In the genomic region with DNA sequence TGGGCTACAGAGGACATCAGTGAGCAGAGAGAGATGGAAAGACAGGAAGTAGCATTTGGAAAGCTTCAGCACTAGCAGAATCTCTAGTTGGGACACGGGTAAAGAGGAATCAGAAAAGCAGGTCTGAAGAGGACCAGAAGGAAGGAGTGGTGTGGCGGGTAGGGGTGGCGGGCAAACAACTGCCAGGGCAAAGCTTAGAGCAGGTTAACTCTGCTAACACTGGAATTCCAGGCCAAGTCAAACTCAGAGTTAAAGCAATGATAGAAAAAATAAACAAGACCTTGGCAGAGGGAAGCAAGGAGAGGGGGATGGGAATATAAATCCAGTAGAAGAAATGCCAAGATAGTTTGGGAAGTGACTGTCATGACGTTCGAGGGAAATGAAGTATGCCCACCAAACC, we compare ENCODE assay signal across 27 mouse cellular contexts.
DNase-seq lines count a peak whose midpoint lies in the region; ATAC-seq and TF ChIP-seq lines count a peak whose summit lies in the region.
"Had no signal": no experiment of that assay in that cellular context is flagged by ENCODE, and none has a peak within 500 bp of the region (broad histone marks: within the 10 kb centered on the region; RNA-seq: fewer than 3 reads in every experiment).

No protein-coding gene starts in this region.

- no peak for TF ChIP-seq POLR2A in lung, adult 2 months (IDR thresholded peaks at IDR 0.05; ENCODE audit: borderline replicate concordance, extremely low read depth, low read depth, low read length)

- 16% methylated on average over 5 of the region's 5 CpGs for WGBS in lung, adult 2 months
- 28% methylated on average over 5 of the region's 5 CpGs for WGBS in stomach, postnatal 0 days
- 80% methylated on average over 5 of the region's 5 CpGs for WGBS in midbrain, embryonic 11.5 days
- WGBS in kidney, embryonic 15.5 days, result 62% methylated on average over 5 of the region's 5 CpGs

- H3K4me3 ChIP-seq in lung, adult 2 months (replicated peaks; ENCODE audit: extremely low read depth, low read depth, low read length), result no peak overlapping the region
- no peak overlapping the region for H3K4me3 ChIP-seq in stomach, postnatal 0 days (ENCODE audit: low read depth, low read length)
- no peak overlapping the region for H3K4me3 ChIP-seq in midbrain, embryonic 11.5 days (ENCODE audit: low read depth, low read length)
- H3K4me3 ChIP-seq in kidney, embryonic 15.5 days (replicated peaks), result no peak overlapping the region
- H3K4me3 ChIP-seq: gastrocnemius, adult 2 months; heart, adult 2 months; heart, embryonic 13.5 days; intestine, embryonic 15.5 days; limb, embryonic 12.5 days; liver, embryonic 12.5 days; midbrain, embryonic 12.5 days; neural tube, embryonic 13.5 days had no signal

- TF ChIP-seq EP300 in stomach, postnatal 0 days (optimal IDR thresholded peaks at IDR 0.05), result no peak

- H3K9me3 ChIP-seq in stomach, postnatal 0 days (ENCODE audit: control insufficient read depth, low read length), result no peaks in the 10 kb centered on the region
- H3K9me3 ChIP-seq in midbrain, embryonic 11.5 days (ENCODE audit: control insufficient read depth, low read length), result no peaks in the 10 kb centered on the region
- H3K9me3 ChIP-seq in kidney, embryonic 15.5 days (replicated peaks), result no peaks in the 10 kb centered on the region
- H3K9me3 ChIP-seq: heart, embryonic 13.5 days; intestine, embryonic 15.5 days; liver, embryonic 12.5 days; midbrain, embryonic 12.5 days; neural tube, embryonic 13.5 days had no signal

- DNase-seq in heart, adult 11 months, result peak; percentile 83
- DNase-seq in heart, adult 9 months (ENCODE audit: low spot score in 2 of 2), result no peak
- DNase-seq in lung, adult 2 months, result peak; percentile 15
- DNase-seq in lung, postnatal 10 days, result peak; percentile 13
- DNase-seq in stomach, postnatal 0 days (ENCODE audit: low spot score), result peak; percentile 42
- DNase-seq in midbrain, embryonic 11.5 days (ENCODE audit: low spot score, missing footprints), result no peak
- DNase-seq in thymus, adult 18-20 months, result no peak
- DNase-seq: adrenal gland, postnatal 36 days; cerebellum, adult 2 months; cerebellum, postnatal 14 days; gastrocnemius, adult 2 months; gastrocnemius, postnatal 36 days; heart, adult 2 months; heart, postnatal 10 days; kidney, adult 2 months; kidney, postnatal 14 days; layer of hippocampus, adult 9-11 months; liver, postnatal 0 days had no signal

- H3K36me3 ChIP-seq in stomach, postnatal 0 days (ENCODE audit: control insufficient read depth, insufficient read depth, low read length), result no peaks in the 10 kb centered on the region
- H3K36me3 ChIP-seq in midbrain, embryonic 11.5 days (ENCODE audit: control insufficient read depth, insufficient read depth, low read length), result no peaks in the 10 kb centered on the region
- no peaks in the 10 kb centered on the region for H3K36me3 ChIP-seq in kidney, embryonic 15.5 days
- H3K36me3 ChIP-seq: heart, embryonic 13.5 days; intestine, embryonic 15.5 days; limb, embryonic 12.5 days; liver, embryonic 12.5 days; midbrain, embryonic 12.5 days; neural tube, embryonic 13.5 days had no signal

- TF ChIP-seq CTCF in lung, adult 2 months (IDR thresholded peaks at IDR 0.05; ENCODE audit: insufficient read depth, low read length), result no peak
- TF ChIP-seq CTCF in stomach, postnatal 0 days (IDR thresholded peaks at IDR 0.05; ENCODE audit: low read depth), result no peak

- H3K4me2 ChIP-seq in stomach, postnatal 0 days (replicated peaks; ENCODE audit: low read depth), result no peak overlapping the region
- H3K4me2 ChIP-seq in midbrain, embryonic 11.5 days, result no peak overlapping the region
- H3K4me2 ChIP-seq in kidney, embryonic 15.5 days, result no peak overlapping the region
- H3K4me2 ChIP-seq: heart, embryonic 13.5 days; intestine, embryonic 15.5 days; limb, embryonic 12.5 days; liver, embryonic 12.5 days; midbrain, embryonic 12.5 days; neural tube, embryonic 13.5 days had no signal

- peaks cover 6% of the 10 kb centered on the region for H3K4me1 ChIP-seq in lung, adult 2 months (ENCODE audit: control insufficient read depth, insufficient read depth, low read length)
- peaks cover 3% of the 10 kb centered on the region; the same call in 1 of the 2 replicates for H3K4me1 ChIP-seq in stomach, postnatal 0 days (replicated peaks; ENCODE audit: control insufficient read depth, insufficient read depth)
- no peaks in the 10 kb centered on the region for H3K4me1 ChIP-seq in midbrain, embryonic 11.5 days (ENCODE audit: control insufficient read depth, insufficient read depth, low read length)
- H3K4me1 ChIP-seq in kidney, embryonic 15.5 days, result 0 out of 2 replicates have a peak, but pooled peaks cover 11% of the 10 kb centered on the region
- H3K4me1 ChIP-seq: liver, embryonic 12.5 days; midbrain, embryonic 12.5 days; neural tube, embryonic 13.5 days had no signal

- peak overlapping the region; percentile 25; the same call in 1 of the 2 replicates for H3K27ac ChIP-seq in stomach, postnatal 0 days (replicated peaks)
- no peak overlapping the region for H3K27ac ChIP-seq in midbrain, embryonic 11.5 days (ENCODE audit: low read depth, low read length)
- no peak overlapping the region for H3K27ac ChIP-seq in kidney, embryonic 15.5 days
- H3K27ac ChIP-seq: gastrocnemius, adult 2 months; heart, adult 2 months; heart, embryonic 13.5 days; hindbrain, postnatal 0 days; intestine, embryonic 15.5 days; limb, embryonic 12.5 days; liver, embryonic 12.5 days; midbrain, embryonic 12.5 days; neural tube, embryonic 13.5 days had no signal

- no peaks in the 10 kb centered on the region for H3K27me3 ChIP-seq in stomach, postnatal 0 days (ENCODE audit: control insufficient read depth, insufficient read depth, low read length)
- no peaks in the 10 kb centered on the region for H3K27me3 ChIP-seq in midbrain, embryonic 11.5 days (ENCODE audit: control insufficient read depth, insufficient read depth, low read length)
- no peaks in the 10 kb centered on the region for H3K27me3 ChIP-seq in kidney, embryonic 15.5 days
- H3K27me3 ChIP-seq: heart, embryonic 13.5 days; intestine, embryonic 15.5 days; limb, embryonic 12.5 days; liver, embryonic 12.5 days; midbrain, embryonic 12.5 days; neural tube, embryonic 13.5 days had no signal

- H3K9ac ChIP-seq in stomach, postnatal 0 days (ENCODE audit: low read length), result no peak overlapping the region
- no peak overlapping the region for H3K9ac ChIP-seq in midbrain, embryonic 11.5 days (ENCODE audit: low read length)
- no peak overlapping the region for H3K9ac ChIP-seq in kidney, embryonic 15.5 days
- H3K9ac ChIP-seq: heart, embryonic 13.5 days; intestine, embryonic 15.5 days; limb, embryonic 12.5 days; liver, embryonic 12.5 days; liver, postnatal 0 days; midbrain, embryonic 12.5 days; neural tube, embryonic 13.5 days had no signal

- ATAC-seq in stomach, postnatal 0 days (ENCODE audit: low FRiP score, low TSS enrichment), result peak; percentile 63
- ATAC-seq in midbrain, embryonic 11.5 days (ENCODE audit: low FRiP score), result no peak
- ATAC-seq in kidney, embryonic 15.5 days (replicated peaks; ENCODE audit: low FRiP score), result no peak
- ATAC-seq: forebrain, embryonic 16.5 days; hindbrain, postnatal 0 days; intestine, embryonic 15.5 days; liver, embryonic 12.5 days; liver, postnatal 0 days had no signal

Comparison
In these comparisons a context has a peak if more than half of its experiments do, and no peak if none do; other contexts are left out.
1. DNase-seq: peak in heart, adult 11 months (single experiment), lung, adult 2 months (single experiment), lung, postnatal 10 days (single experiment) and stomach, postnatal 0 days (single experiment); none in heart, adult 9 months (0 of 2), midbrain, embryonic 11.5 days (single experiment) and thymus, adult 18-20 months (0 of 2).